Mouse (Mus musculus): ENCODE results near the gene Abcg8. TPM values are rescaled to one million over a fixed set of nuclear protein-coding genes. Genes with fewer than 3 reads are reported as not detected.

The Abcg8 gene
- polyA plus RNA-seq, 1 experiment from 2014 or later, result 0.15 TPM

Other genes starting within 250 kb of the Abcg8 start
- gene Thada, start 210.1 kb upstream of the Abcg8 start, polyA plus RNA-seq (2016; fragmentation: Nextera tagmentation; extraction: Ambion mirVana), result 10.3 and 10.8 TPM in 2 replicates
- gene Plekhh2, start 164.4 kb upstream of the Abcg8 start, polyA plus RNA-seq (2016; fragmentation: Nextera tagmentation; extraction: Ambion mirVana), result 2.9 and 4.0 TPM in 2 replicates
- gene Dync2li1, start 49.8 kb upstream of the Abcg8 start, polyA plus RNA-seq (2016; fragmentation: Nextera tagmentation; extraction: Ambion mirVana), result 30.9 and 32.7 TPM in 2 replicates
- gene Abcg5, start 6.7 kb downstream of the Abcg8 start, polyA plus RNA-seq (2016; fragmentation: Nextera tagmentation; extraction: Ambion mirVana), result 1.6 and 3.0 TPM in 2 replicates
- gene Lrpprc, start 114.5 kb downstream of the Abcg8 start, polyA plus RNA-seq (2016; fragmentation: Nextera tagmentation; extraction: Ambion mirVana), result 49.4 and 50.4 TPM in 2 replicates